Mouse (Mus musculus) stomach, embryonic 15.5 days (tissue): ENCODE results near the gene Syt7. TPM values are rescaled to one million over a fixed set of nuclear protein-coding genes. Genes with fewer than 3 reads are reported as not detected.

Source experiments
- ATAC-seq: fragments of 200-750 bp; cut with Nextera tagmentation; 2 replicates; pipeline ENCODE4 v1.8.0; 2017; ENCODE audit warnings: low read depth, moderate number of reproducible peaks, moderate TSS enrichment; ENCODE audit not compliant: insufficient read depth, low FRiP score
- H3K27ac ChIP-seq: fragments of 300-500 bp; sonication (generic); 2 replicates; pipeline ENCODE4 v1.5.1; 2015; ENCODE audit warnings: mild to moderate bottlenecking, inconsistent platforms
- H3K27me3 ChIP-seq: fragments of 300-500 bp; sonication (generic); replicated peaks from 2 replicates; pipeline ENCODE4 v1.6.1; 2015; ENCODE audit warnings: inconsistent platforms
- H3K36me3 ChIP-seq: fragments of 300-500 bp; sonication (generic); 2 replicates; pipeline ENCODE4 v1.6.1; 2015; ENCODE audit warnings: inconsistent platforms
- H3K4me1 ChIP-seq: fragments of 300-500 bp; sonication (generic); 2 replicates; pipeline ENCODE4 v1.6.1; 2015; ENCODE audit warnings: inconsistent platforms
- H3K4me2 ChIP-seq: fragments of 300-500 bp; sonication (generic); 2 replicates; pipeline ENCODE4 v1.6.1; 2015; ENCODE audit warnings: mild to moderate bottlenecking, inconsistent platforms
- H3K4me3 ChIP-seq: fragments of 300-500 bp; sonication (generic); replicated peaks from 2 replicates; pipeline ENCODE4 v1.5.1; 2015; ENCODE audit warnings: inconsistent platforms
- H3K9ac ChIP-seq: fragments of 300-500 bp; sonication (generic); 2 replicates; pipeline ENCODE4 v1.6.1; 2015; ENCODE audit warnings: inconsistent platforms
- H3K9me3 ChIP-seq: fragments of 300-500 bp; sonication (generic); 2 replicates; pipeline ENCODE4 v1.6.1; 2016; ENCODE audit warnings: inconsistent platforms
- WGBS: fragments of 180-500 bp; shearing (Covaris S2); methylation state at CpG from one replicate; pipeline ENCODE4 v1.1.7; 2015; 5-methylcytosine and 5-hydroxymethylcytosine counted together
- polyA plus RNA-seq: library from polyadenylated mRNA; unstranded; fragments of >200 nt; fragmentation: Nextera tagmentation; extraction: Ambion mirVana; gene quantifications from 2 replicates; pipeline ENCODE4 v1.2.1, GENCODE M21; 2015

The Syt7 gene
- polyA plus RNA-seq, 1 experiment from 2014 or later, result 2.6 TPM

- no peaks in the 10 kb centered on the region; the same call in 1 of the 2 replicates for H3K27me3 ChIP-seq
- H3K4me1 ChIP-seq, result no peaks in the 10 kb centered on the region
- H3K4me2 ChIP-seq, result no peak overlapping the region
- H3K27ac ChIP-seq, result no peak overlapping the region
- 53% methylated on average over 6 of the region's 6 CpGs for WGBS
- ATAC-seq, result no peak
- no peak overlapping the region for H3K9ac ChIP-seq
- no peak overlapping the region for H3K4me3 ChIP-seq
- no peaks in the 10 kb centered on the region for H3K9me3 ChIP-seq
- H3K36me3 ChIP-seq, result no peaks in the 10 kb centered on the region
These were observed 60.3 kb downstream of the Syt7 start for GRCm38 (mm10) chr19:10449190-10449589.

- peaks cover 3% of the 10 kb centered on the region; the same call in 1 of the 2 replicates for H3K27me3 ChIP-seq
- no peaks in the 10 kb centered on the region for H3K9me3 ChIP-seq
- no peak overlapping the region for H3K4me3 ChIP-seq
- ATAC-seq, result peak; percentile 60; the same call in 1 of the 2 replicates
- H3K9ac ChIP-seq, result no peak overlapping the region
- H3K36me3 ChIP-seq, result no peaks in the 10 kb centered on the region
- 3% methylated on average over 3 of the region's 3 CpGs for WGBS
- no peak overlapping the region for H3K27ac ChIP-seq
- H3K4me1 ChIP-seq, result no peaks in the 10 kb centered on the region
- no peak overlapping the region for H3K4me2 ChIP-seq
These were observed 60.8 kb downstream of the Syt7 start for GRCm38 (mm10) chr19:10449708-10450107.

GRCm38 (mm10) chr19:10454718-10455436 lies 66.0 kb downstream of the Syt7 start:
- no peak overlapping the region for H3K4me2 ChIP-seq
- ATAC-seq, result no peak
- no peak overlapping the region for H3K9ac ChIP-seq
- 50% methylated on average over 4 of the region's 4 CpGs for WGBS
- no peak overlapping the region for H3K27ac ChIP-seq
- peaks cover 20% of the 10 kb centered on the region for H3K4me1 ChIP-seq
- peaks cover 48% of the 10 kb centered on the region for H3K27me3 ChIP-seq
- H3K9me3 ChIP-seq, result no peaks in the 10 kb centered on the region
- H3K36me3 ChIP-seq, result no peaks in the 10 kb centered on the region
- H3K4me3 ChIP-seq, result no peak overlapping the region

- Histone ChIP-seq H3K27ac (no peak overlapping the region), H3K9ac (no peak overlapping the region), H3K4me1 (peaks cover 20% of the 10 kb centered on the region), H3K27me3 (peaks cover 50% of the 10 kb centered on the region), H3K36me3 (no peaks in the 10 kb centered on the region), H3K9me3 (no peaks in the 10 kb centered on the region), H3K4me2 (no peak overlapping the region), H3K4me3 (no peak overlapping the region)
- WGBS, result 74% methylated on average over 3 of the region's 3 CpGs
- no peak for ATAC-seq
These were observed 66.5 kb downstream of the Syt7 start for GRCm38 (mm10) chr19:10455437-10455806.

GRCm38 (mm10) chr19:10456752-10457483 lies 68.0 kb downstream of the Syt7 start, which contains the start of gene Lrrc10b:
Gene Lrrc10b, minus strand, starts transcription at chr19:10457473.
- H3K27me3 ChIP-seq, result peaks cover 61% of the 10 kb centered on the region
- WGBS, result under 1% methylated on average over 83 of the region's 96 CpGs
- H3K9me3 ChIP-seq, result no peaks in the 10 kb centered on the region
- peaks cover 20% of the 10 kb centered on the region for H3K4me1 ChIP-seq
- no peaks in the 10 kb centered on the region for H3K36me3 ChIP-seq
- H3K27ac ChIP-seq, result peak within 1 kb of the TSS; percentile 42; the same call in 1 of the 2 replicates
- H3K4me3 ChIP-seq, result peak within 1 kb of the TSS; percentile 51
- ATAC-seq, result peak; percentile 18
- H3K4me2 ChIP-seq, result peak within 1 kb of the TSS; percentile 96
- H3K9ac ChIP-seq, result no peak within 1 kb of the TSS

- Histone ChIP-seq H3K27me3 (peaks cover 66% of the 10 kb centered on the region), H3K4me2 (peak overlapping the region; percentile 96), H3K4me1 (peaks cover 24% of the 10 kb centered on the region), H3K36me3 (no peaks in the 10 kb centered on the region), H3K4me3 (peak overlapping the region; percentile 51), H3K9me3 (no peaks in the 10 kb centered on the region), H3K9ac (no peak overlapping the region), H3K27ac (no peak overlapping the region)
- WGBS, result 1% methylated on average over 34 of the region's 34 CpGs
- ATAC-seq, result peak; percentile 82
These were observed 68.6 kb downstream of the Syt7 start for GRCm38 (mm10) chr19:10457484-10457800.

GRCm38 (mm10) chr19:10458096-10458495 lies 69.2 kb downstream of the Syt7 start:
- peaks cover 67% of the 10 kb centered on the region for H3K27me3 ChIP-seq
- H3K4me3 ChIP-seq, result peak overlapping the region; percentile 51
- peak overlapping the region; percentile 96 for H3K4me2 ChIP-seq
- H3K9ac ChIP-seq, result no peak overlapping the region
- ATAC-seq, result no peak
- WGBS, result 17% methylated on average over 8 of the region's 8 CpGs
- no peak overlapping the region for H3K27ac ChIP-seq
- no peaks in the 10 kb centered on the region for H3K9me3 ChIP-seq
- peaks cover 24% of the 10 kb centered on the region for H3K4me1 ChIP-seq
- H3K36me3 ChIP-seq, result no peaks in the 10 kb centered on the region

- H3K4me1 ChIP-seq, result peaks cover 24% of the 10 kb centered on the region
- no peak overlapping the region for H3K4me3 ChIP-seq
- H3K9me3 ChIP-seq, result no peaks in the 10 kb centered on the region
- H3K4me2 ChIP-seq, result no peak overlapping the region
- H3K9ac ChIP-seq, result no peak overlapping the region
- no peak for ATAC-seq
- no peaks in the 10 kb centered on the region for H3K36me3 ChIP-seq
- peaks cover 62% of the 10 kb centered on the region for H3K27me3 ChIP-seq
- H3K27ac ChIP-seq, result no peak overlapping the region
- whole genome bisulfite sequencing, result 66% methylated on average over 11 of the region's 11 CpGs
These were observed 71.0 kb downstream of the Syt7 start for GRCm38 (mm10) chr19:10459907-10460306.

- H3K4me1 ChIP-seq, result peaks cover 20% of the 10 kb centered on the region
- WGBS, result 30% methylated on average over 7 of the region's 7 CpGs
- peaks cover 48% of the 10 kb centered on the region for H3K27me3 ChIP-seq
- no peak overlapping the region for H3K9ac ChIP-seq
- no peaks in the 10 kb centered on the region for H3K9me3 ChIP-seq
- ATAC-seq, result no peak
- no peaks in the 10 kb centered on the region for H3K36me3 ChIP-seq
- no peak overlapping the region for H3K4me3 ChIP-seq
- no peak overlapping the region for H3K27ac ChIP-seq
- no peak overlapping the region for H3K4me2 ChIP-seq
These were observed 72.7 kb downstream of the Syt7 start for GRCm38 (mm10) chr19:10461584-10461983.

- peaks cover 23% of the 10 kb centered on the region for H3K27me3 ChIP-seq
- 33% methylated on average over 4 of the region's 4 CpGs for WGBS
- no peaks in the 10 kb centered on the region for H3K36me3 ChIP-seq
- no peak overlapping the region for H3K9ac ChIP-seq
- no peak overlapping the region for H3K4me3 ChIP-seq
- H3K9me3 ChIP-seq, result no peaks in the 10 kb centered on the region
- no peak overlapping the region for H3K27ac ChIP-seq
- no peak for ATAC-seq
- H3K4me2 ChIP-seq, result no peak overlapping the region
- H3K4me1 ChIP-seq, result 0 out of 2 replicates have a peak, but pooled peaks cover 7% of the 10 kb centered on the region
These were observed 75.5 kb downstream of the Syt7 start for GRCm38 (mm10) chr19:10464427-10464826.

GRCm38 (mm10) chr19:10469171-10469658 lies 80.3 kb downstream of the Syt7 start:
- H3K4me2 ChIP-seq, result no peak overlapping the region
- no peak overlapping the region for H3K4me3 ChIP-seq
- 33% methylated on average over 8 of the region's 8 CpGs for WGBS
- no peak for ATAC-seq
- H3K9ac ChIP-seq, result no peak overlapping the region
- no peaks in the 10 kb centered on the region for H3K36me3 ChIP-seq
- no peaks in the 10 kb centered on the region for H3K9me3 ChIP-seq
- H3K4me1 ChIP-seq, result 0 out of 2 replicates have a peak, but pooled peaks cover 3% of the 10 kb centered on the region
- no peak overlapping the region for H3K27ac ChIP-seq
- no peaks in the 10 kb centered on the region for H3K27me3 ChIP-seq

GRCm38 (mm10) chr19:10472958-10473357 lies 84.1 kb downstream of the Syt7 start:
- Histone ChIP-seq H3K4me2 (no peak overlapping the region), H3K4me3 (no peak overlapping the region), H3K36me3 (no peaks in the 10 kb centered on the region), H3K4me1 (0 out of 2 replicates have a peak, but pooled peaks cover 3% of the 10 kb centered on the region), H3K27me3 (no peaks in the 10 kb centered on the region), H3K9me3 (no peaks in the 10 kb centered on the region), H3K27ac (no peak overlapping the region), H3K9ac (no peak overlapping the region)
- WGBS, result 83% methylated on average over 3 of the region's 3 CpGs
- no peak for ATAC-seq
